Mouse (Mus musculus) kidney, embryonic 14.5 days (tissue): ENCODE results near the gene Gtf3a. TPM values are rescaled to one million over a fixed set of nuclear protein-coding genes. Genes with fewer than 3 reads are reported as not detected.

ENCODE experiments used
- polyA plus RNA-seq: library from polyadenylated mRNA; unstranded; fragments of >200 nt; fragmentation: Nextera tagmentation; extraction: Ambion mirVana; gene quantifications from 2 replicates; pipeline ENCODE4 v1.2.1, GENCODE M21; 2014

The Gtf3a gene
- polyA plus RNA-seq, 1 experiment from 2014 or later: 137 TPM

Other genes with a start within 250 kb of the Gtf3a start
- gene Usp12, start 153.7 kb upstream of the Gtf3a start, polyA plus RNA-seq: 11.0 and 14.4 TPM in 2 replicates
- 689 and 848 TPM in 2 replicates for gene Rpl21, start 115.8 kb upstream of the Gtf3a start, polyA plus RNA-seq
- gene Rasl11a, start 103.6 kb upstream of the Gtf3a start, polyA plus RNA-seq: 53.0 and 58.0 TPM in 2 replicates
- gene Mtif3, start 15.1 kb downstream of the Gtf3a start, polyA plus RNA-seq: 21.1 and 24.3 TPM in 2 replicates
- gene Lnx2, start 127.9 kb downstream of the Gtf3a start, polyA plus RNA-seq: 10.8 and 14.4 TPM in 2 replicates
- gene Polr1d, start 128.4 kb downstream of the Gtf3a start, polyA plus RNA-seq: 146 and 173 TPM in 2 replicates
- not detected in 2 replicates for gene Gsx1, start 240.0 kb downstream of the Gtf3a start, polyA plus RNA-seq